Mouse (Mus musculus) gastrocnemius, adult 18-20 months (tissue): Measurements from ENCODE around the gene Fgfr2. TPM values are rescaled to one million over a fixed set of nuclear protein-coding genes. Genes with fewer than 3 reads are reported as not detected.

ENCODE experiments used
- DNase-seq: peaks from one replicate; pipeline ENCODE4 v3.0.0; 2021; ENCODE audit warnings: low spot score
- total RNA-seq, 2 experiments: library from RNA; stranded (reverse); gene quantifications; 2 replicates each; pipeline ENCODE4 v1.2.3; 2021

Gene Fgfr2
- total RNA-seq, 2 experiments from 2014 or later, result 0.43 to 0.88 TPM

DNA sequence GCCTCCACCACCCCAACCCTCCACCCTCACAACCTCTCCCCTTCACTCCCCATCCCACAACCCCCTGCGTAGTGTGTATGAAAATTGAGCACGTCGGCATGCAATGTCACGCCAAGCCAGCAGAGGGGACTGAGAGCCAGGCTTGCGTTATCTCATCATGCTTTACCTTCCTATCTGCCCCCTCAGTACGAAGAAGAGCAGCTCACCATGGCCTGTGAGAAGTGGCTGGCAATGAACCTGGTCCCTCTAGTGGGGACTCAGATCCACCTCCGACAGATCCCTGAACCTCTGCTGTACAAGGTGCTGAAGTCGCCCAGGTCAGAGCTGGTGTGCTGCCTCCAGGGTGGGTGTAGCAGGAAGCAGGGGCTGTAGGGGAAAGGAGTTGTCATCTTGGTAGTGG, 2326.4 kb downstream of the Fgfr2 start:
- DNase-seq, result no peak

DNA sequence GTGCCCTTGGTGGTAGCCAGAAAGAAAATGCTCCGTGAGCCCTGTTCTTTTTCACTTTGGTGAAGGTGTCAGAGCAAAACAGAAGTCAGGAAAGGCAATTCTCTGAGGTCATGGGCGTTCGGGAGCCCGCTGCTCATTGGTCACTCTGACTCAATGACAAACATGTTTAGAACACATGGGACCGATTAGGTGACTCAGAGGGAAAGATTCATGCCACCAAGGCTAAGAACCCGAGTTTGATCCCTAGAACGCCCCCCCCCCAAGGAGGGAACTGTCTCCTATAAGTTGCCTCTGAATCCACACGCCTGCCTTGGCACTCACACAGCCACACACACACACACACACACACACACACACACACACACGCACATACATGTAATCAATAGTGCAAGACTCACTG, 2329.5 kb downstream of the Fgfr2 start:
- no peak for DNase-seq

DNA sequence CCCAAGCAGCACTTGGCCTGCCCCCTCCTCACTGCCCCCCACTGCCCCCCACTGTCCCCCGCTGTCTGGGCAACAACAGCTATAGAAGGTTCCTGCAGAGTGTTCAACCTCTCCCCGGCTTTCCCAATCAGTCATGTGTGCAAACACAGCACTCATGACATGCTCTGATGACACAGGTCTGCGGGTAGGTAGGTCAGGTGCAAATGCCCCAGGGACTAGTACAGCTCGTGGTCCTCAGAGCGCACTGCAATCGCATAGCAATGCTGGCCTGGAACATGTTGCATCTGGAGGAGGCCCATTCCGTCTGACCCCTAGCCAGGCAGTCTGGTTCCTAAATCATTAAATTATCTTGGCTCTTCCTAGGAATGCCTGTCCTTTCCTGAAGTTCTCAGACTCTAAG, 2333.7 kb downstream of the Fgfr2 start:
- DNase-seq, result no peak

DNA sequence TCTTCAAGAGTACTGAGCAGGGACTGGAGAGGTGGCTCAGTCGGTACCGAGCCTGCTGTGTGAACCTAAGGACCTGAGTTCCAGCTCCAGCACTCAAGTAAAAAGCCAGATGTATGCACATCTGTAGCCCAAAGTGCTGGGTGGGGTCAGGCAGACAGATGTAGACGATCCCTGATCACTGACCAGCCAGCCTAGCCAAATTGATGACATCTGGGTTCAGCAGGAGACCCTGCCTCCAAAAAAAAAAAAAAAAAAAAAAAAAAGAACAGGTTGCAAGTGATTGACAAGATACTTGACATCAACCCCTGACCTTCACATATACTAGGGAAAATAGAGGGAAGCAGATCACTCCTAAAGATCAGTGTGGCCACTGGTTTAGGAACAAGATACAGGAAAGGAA, 2334.2 kb downstream of the Fgfr2 start:
- DNase-seq, result no peak

DNA sequence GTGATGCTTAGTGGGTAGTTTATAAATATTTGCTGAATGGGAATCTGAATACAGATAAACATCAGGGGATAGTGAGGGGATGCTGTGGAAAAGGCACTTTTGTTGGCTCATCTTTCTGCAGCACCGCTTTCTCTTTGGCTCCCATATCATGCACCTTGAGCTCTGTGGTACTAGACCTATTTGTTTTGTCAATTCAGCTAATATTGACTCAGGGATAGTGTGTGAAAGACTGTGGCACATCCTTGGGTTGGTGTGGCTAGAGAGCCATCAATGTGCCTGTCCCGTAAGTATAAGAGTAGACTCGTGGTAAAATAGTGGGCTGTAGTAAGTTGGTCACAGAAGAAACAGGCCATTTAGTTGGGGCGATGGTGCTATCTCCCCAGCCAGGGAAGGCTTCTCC, 2335.6 kb downstream of the Fgfr2 start:
- DNase-seq, result no peak

DNA sequence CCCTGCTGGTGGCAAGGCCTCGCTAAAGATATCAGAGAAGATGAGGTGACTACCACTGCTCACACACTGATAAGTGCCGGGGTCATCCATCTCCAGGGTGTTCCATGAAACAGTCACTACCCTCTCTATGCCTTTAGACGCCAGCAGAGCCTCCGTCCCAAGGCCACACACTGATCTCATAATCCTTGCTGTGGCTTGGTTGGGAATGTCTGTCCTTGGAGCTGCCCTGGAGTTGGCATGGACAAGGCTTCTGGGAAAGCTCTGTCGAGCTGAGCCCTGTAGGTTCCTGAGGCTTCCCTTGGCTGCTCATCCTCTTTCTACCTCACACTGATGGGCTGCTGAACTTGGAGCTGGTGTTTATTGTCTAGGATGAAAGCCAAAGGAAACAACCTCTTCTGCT, 2336.4 kb downstream of the Fgfr2 start:
- DNase-seq, result no peak

DNA sequence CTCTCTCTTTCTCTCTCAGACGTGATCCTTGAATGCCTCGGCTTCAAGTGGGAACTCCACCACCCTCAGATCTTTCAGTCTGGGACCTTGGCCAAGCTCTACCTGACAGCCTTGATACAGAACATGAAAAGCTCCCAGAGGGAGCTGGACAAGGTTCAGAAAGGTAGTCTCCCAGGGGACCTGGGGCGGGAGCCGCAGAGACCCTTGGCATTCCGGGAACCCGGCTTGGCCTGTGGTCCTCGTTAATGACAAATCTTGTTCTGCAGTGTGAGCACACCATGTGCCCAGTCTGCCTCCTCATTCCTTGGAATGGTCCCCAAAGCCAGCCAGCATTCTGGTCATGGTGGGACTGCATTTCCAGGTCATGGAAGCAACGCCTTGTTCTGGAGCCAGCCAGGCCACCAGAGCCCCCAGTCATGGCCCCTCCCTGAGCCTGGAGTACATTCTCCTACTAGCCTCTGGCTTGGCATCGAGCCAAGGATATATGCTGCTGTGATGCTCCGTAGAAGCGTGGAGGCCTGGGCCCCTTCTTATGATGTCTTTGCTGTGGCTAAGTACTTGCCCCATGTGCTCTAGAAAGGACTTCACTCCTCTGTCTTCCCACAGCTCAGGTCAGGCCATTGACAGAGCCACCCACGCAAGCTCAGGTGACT, 2337.1 kb downstream of the Fgfr2 start:
- DNase-seq, result no peak

DNA sequence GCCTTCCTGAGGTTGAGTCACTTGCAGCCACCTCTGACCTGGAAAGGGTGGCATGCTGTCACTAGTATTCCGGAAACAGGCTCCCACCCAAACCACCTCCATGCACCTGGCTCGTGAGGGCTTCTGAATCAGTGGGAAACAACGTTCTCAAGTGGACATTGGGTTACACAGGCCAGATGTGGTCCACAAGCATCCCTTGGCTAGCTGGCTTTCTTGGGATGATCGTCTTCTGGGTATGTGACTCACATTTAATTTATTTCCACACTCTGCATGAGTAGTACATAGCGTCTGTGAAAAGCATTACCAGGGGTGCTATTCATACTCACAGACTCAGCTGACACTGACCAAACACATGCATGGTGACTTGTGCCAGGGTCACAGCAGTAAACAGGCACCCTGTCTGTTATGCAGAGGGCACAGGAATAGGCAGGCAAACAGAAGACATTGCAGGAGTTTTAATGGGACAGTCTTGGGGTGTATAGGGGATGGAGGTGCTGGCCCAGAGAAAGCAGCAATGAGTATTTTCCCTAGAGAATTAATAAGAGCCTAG, 2340.6 kb downstream of the Fgfr2 start:
- DNase-seq, result peak; percentile 57

DNA sequence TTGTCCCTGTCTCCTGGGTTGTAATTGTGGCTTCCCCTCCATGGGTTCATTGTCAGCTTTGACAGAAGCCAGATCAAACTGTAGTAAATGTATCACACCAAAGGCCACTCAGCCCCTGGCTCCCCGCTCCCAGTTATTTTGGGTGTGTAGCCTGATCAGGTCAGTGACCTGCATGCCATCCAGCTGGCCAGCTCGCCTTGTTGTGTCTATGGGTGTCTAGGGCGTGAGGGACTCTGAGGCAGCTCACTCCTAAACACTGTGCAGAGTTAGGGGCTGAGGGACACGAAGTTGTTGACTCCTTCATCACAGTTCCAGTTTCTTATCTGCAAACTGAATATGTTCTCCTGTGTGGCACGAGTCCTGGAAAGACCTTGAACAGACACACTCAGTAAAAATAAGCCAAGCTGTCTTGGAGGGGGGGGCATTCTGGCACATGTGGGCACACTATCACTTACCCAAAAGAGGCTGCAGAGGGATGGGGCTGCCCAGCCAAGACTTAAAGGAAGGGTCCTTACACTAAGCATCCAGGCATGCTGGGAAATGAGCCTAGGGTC, 2342.2 kb downstream of the Fgfr2 start:
- DNase-seq, result peak; percentile 54

DNA sequence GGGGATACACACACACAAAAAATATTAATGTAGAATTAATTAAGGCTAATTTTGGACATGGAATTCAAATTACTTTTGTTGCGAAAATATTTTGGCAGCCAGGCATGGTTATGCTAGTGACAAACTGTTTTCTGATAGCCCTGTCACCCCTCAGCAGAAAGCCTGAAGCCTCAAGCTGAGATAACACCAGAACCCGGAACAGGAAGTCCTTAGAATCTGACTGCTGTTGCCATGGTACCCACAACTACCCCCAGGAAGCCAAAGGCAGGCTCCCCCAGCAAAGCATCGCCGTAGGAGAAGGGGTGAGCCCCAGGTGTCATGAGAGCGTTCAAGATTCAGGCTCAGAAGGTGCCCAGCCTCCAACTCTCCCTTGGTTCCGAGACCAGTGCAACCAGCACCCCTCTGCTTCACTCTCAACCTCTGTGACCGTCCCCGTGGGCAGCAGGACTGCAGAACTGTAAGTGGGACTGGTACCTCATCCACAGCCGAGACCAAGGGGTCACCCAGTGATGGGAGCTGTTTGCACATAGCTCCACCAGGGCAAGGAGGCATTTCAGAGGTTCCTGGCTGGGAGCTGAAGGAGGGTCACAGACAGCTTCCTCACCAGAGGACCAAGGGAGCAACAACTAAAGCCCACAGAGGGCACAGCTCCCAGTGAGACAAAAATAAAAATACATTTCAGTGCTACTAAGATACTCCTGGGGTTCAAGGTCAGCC, 2349.1 kb downstream of the Fgfr2 start, which contains the start of gene Btbd16:
TSS of gene Btbd16 (plus strand) at position 156 of the 717 bp plus-strand sequence.
- no peak for DNase-seq

DNA sequence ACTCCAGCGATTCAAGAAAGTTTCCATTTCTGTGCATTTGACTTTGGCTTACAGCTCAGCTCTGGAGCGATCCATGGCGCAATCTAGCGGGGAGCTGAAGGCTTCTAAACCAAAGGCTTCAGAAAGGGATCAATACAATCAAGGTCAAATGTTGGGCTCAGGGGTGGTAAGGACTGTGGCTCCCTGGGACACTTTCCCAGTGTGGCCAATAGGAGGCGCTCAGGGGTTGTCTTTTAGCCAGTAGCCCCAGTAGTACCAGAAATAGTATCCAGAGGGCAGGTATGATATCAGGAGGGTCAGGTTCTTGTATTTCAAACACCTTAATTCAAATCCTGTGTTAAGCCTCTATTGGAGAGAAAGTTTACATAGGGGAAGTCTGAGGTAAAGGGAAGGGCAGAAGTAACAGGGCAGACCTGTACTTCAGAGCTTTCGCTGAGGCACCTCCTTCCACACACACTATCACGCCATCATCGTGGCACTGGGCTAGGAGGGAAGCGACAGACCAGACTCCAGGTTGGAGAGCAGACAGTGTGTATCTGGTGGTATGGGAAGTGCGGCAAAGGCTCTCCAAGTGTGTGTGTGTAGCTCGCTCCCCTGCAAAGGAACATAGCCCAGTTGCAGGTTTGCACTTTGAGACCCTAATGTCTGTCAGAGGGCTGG, 2349.8 kb downstream of the Fgfr2 start:
- DNase-seq, result peak; percentile 53

DNA sequence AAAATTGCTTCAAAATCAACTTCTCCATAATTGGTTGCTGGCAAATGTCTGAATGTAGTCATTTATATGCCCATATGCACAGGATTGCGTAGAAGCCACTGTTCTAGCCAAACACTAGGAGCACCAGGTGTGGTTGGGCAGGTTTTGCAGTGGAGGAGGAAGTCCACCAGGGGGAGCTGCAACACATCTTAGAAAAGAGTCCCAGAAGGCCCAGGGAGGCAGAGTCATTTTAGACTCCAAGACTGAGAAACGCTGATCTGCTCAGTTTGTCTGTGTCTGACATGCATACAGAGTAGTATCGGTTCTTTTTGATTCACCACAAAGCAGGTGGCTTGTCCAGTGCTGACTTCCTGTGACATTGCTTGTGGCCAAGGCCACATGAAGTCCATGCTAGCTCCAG, 2352.4 kb downstream of the Fgfr2 start:
- peak; percentile 83 for DNase-seq

DNA sequence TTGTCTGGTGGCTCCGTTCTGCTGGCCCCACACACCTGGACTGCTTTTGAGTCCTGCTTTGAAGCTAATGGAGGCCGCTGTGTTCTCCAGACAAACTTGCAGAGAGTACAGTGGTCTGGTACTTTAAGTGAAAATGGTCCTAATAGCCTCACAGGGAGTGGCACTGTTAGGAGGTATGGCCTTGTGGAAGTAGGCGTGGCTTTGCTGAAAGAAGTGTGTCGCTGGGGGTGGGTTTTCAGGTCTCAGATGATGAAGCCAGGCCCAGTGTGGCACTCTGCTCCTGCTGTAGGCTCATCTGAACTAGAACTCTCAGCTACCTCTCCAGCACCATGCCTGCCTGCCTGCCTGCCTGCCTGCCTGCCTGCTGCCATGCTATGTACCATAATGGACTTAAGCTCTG, 2355.0 kb downstream of the Fgfr2 start:
- DNase-seq, result no peak

DNA sequence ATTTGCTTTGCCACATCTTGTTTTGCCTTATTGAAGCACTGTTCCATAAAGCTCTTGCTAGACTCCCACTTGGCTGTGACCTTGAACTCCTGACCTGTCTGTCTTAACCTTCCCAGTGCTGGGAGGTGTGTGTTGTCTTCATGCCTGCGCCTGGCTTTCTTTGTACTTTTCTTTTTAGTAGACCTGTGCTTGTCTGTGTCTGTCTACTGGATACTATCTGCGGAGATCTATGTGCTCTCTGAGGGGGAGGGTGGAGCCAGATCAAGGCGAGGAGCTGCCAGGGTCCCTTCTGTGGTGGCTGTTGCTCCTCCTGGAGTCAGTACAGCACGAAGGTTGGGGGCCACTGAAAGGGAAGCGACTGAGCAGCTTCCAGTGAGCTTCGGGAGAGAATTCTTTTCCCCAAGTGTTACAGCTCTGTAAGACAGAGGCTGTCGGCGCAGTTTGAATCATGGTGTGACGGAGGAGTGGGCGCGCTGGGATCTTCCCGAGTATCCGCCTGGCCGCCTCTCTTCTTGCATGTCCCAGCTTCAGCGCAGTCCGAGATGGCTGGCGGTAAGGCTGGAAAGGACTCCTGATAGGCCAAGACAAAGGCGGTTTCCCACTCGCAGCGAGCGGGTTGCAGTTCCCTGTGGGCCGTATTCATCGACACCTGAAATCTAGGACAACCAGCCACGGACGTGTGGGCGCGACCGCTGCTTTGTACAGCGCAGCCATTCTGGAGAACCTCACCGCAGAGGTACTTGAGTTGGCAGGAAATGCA, 2356.6 kb downstream of the Fgfr2 start:
- no peak for DNase-seq

DNA sequence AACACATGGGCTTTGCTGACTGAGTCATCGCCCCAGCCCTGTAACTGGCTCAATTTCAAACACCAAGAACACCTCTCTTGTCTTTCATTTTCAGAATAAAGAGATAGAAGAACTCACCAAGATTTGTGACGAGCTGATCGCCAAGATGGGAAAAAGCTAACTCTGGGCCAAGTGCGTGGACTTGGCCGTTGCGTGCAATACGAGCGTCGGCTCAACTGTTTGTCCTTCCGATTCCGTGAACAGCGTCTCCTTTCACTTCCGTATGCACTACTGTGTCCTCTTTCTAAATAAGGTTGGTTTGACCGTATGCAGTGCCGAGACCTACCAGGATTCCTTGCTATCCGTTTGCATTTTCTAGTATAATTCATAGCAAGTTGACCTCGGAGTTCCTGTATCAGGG, 2359.0 kb downstream of the Fgfr2 start:
- DNase-seq, result no peak

DNA sequence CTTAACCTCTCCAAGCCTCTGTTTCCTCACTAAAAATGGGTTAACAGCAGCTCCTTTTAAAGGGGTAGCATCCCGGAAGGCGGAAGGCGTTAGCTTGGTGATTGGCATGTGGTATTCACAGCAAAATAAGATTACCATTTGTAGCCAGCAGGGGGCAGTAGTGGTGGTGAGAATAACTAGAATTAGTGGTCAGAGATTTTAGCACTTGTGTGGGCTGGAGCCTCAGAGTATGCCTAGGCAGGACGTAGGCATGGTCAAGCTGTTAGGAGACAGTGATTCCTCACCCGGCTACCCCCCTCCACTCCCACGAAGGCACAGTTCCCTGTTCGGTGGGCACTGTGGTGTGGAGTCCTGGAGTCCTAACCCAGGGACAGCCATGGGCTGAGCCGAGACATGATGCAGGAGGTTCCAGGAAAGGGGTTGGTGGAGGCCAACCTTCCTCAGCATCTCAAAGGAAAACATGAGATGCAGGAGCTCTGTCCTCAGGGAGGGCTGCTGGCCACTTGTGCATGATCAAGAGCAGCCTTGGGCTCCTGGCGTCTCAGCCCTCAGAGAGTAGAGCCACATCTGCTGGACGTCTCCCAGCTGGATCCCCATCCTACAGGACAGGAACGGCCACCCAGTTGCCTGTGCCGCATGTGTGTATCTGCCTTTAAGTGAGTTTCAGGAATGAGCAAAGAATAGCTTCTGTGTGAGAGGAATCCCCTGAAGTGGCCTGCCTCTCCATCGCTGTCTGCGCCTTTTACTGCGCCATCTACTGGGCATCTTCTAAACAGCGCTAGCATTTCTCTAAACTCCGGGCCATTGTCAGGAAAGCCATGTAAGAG, 2360.9 kb downstream of the Fgfr2 start:
- peak; percentile 68 for DNase-seq

DNA sequence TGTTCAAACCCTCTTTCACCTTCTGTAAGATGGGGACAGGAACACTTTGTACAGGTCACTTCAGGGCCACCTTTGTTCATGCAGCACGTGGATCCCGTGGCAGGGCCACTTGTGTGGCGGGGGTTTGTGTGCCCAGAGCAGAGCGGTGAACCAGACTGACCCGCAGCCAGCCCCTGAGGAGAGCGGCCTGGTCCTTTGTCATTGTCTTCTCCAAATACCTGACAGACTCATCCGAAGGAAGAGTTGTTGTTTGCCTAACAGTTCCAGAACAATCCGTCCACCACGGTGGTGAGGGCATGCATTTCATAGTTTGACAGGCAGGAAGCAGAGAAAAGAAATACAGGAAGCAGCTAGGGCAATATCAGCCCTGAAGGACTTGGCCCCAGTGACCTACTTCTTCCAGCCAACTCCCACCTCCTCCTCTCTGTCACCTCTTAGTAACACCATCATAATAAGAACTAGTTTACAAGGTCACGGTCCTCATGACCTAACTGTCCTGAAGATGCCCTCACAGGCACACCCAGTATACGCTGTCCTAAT, 2365.8 kb downstream of the Fgfr2 start:
- no peak for DNase-seq

DNA sequence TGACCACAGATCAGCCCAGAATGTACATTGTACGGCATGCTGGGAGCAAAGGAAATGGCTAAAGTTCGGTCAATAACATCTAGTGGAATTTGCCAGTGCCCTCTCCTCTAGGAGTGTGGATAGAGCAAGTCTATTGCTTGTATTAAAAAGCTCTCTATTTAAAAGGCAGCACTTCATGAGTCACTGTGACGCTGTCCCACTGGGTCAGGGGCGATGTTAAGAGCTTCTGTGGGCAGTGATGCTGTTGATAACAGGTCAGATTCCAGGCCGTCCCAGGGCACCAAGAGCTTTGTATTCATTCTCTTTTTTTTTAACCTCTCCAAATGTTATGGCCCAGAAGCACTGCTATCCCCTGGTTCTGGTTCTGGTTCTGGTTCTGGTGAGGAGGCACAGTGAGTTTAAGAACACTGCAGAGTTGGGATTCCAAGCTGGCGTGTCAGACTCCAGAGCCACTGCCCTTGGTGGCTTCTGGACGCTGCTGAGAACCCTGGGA, 2366.8 kb downstream of the Fgfr2 start:
- no peak for DNase-seq

DNA sequence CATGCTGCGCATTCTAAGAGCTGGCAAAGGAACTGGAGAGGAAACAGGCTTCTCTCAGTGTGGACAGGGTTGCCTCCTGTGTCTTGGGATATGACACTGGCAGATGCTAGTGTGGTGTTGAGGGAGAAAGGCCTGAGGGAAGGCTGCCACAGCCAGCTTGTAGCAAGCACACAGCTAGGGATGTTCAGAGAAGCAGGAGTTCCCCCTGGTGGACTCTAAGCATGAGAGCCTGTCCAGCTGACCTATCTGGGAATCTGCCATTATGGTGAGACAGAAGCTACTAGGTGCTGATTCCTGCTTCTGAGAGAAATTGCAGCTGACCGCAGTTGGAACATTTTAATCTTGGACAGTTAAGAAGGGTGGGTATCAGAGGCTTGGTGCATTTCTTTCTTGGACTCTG, 2368.4 kb downstream of the Fgfr2 start:
- no peak for DNase-seq

DNA sequence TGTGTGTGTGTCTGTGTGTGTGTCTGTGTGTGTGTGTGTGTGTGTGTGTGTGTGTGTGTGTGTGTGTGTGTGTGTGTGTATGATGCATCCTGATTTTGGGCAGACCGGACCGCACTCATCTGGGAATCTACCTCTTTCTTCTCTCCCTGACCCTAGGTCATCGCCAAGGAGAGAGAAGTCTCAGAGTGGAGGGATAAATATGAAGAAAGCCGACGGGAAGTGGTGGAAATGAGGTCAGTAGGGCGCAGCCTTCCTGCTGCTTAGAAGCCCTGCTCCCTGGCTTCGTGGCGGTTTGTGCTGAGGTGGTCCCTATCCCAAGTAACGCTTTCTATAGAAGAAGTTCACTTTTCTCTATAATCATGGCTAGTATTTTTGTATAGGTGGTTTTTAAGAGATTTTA, 2371.5 kb downstream of the Fgfr2 start:
- no peak for DNase-seq
